Mouse (Mus musculus) liver, embryonic 11.5 days (tissue): ENCODE measurements at regions not wholly inside any gene's neighbourhood (a gene's known extent, or its start where the extent isn't known, plus 50 kb on each side); places are given as distances from the start of the nearest gene placed in this dataset.

ENCODE experiments used
- ATAC-seq: fragments of 200-750 bp; cut with Nextera tagmentation; replicated peaks from 2 replicates; pipeline ENCODE4 v1.8.0; 2017; ENCODE audit warnings: moderate number of reproducible peaks, mild to moderate bottlenecking, moderate TSS enrichment, moderate library complexity; ENCODE audit not compliant: low FRiP score
- DNase-seq: peaks from one replicate; pipeline ENCODE4 v3.0.0-alpha.2; 2017; ENCODE audit warnings: low spot score
- H3K27ac ChIP-seq: fragments of 300-500 bp; sonication (generic); 2 replicates; pipeline ENCODE4 v1.5.1; 2014; ENCODE audit warnings: mild to moderate bottlenecking, low read depth, low read length, control low read depth
- H3K27me3 ChIP-seq: fragments of 300-500 bp; sonication (generic); replicated peaks from 2 replicates; pipeline ENCODE4 v1.6.1; 2014; ENCODE audit warnings: low read length, mixed read lengths; ENCODE audit not compliant: control insufficient read depth, insufficient read depth
- H3K36me3 ChIP-seq: fragments of 300-500 bp; sonication (generic); 2 replicates; pipeline ENCODE4 v1.6.1; 2014; ENCODE audit warnings: mild to moderate bottlenecking, low read length, moderate library complexity, mixed read lengths; ENCODE audit not compliant: control insufficient read depth, insufficient read depth
- H3K4me1 ChIP-seq: fragments of 300-500 bp; sonication (generic); replicated peaks from 2 replicates; pipeline ENCODE4 v1.6.1; 2014; ENCODE audit warnings: low read length, mixed read lengths; ENCODE audit not compliant: control insufficient read depth, insufficient read depth
- H3K4me2 ChIP-seq: fragments of 300-500 bp; sonication (generic); 2 replicates; pipeline ENCODE4 v1.6.1; 2014; ENCODE audit warnings: mild to moderate bottlenecking, control low read depth, moderate library complexity
- H3K4me3 ChIP-seq: fragments of 300-500 bp; sonication (generic); 2 replicates; pipeline ENCODE4 v1.5.1; 2014; ENCODE audit warnings: low read depth, low read length, control low read depth
- H3K9ac ChIP-seq: fragments of 300-500 bp; sonication (generic); 2 replicates; pipeline ENCODE4 v1.6.1; 2014; ENCODE audit warnings: low read depth, low read length, control low read depth
- H3K9me3 ChIP-seq: fragments of 300-500 bp; sonication (generic); 2 replicates; pipeline ENCODE4 v1.6.1; 2016; ENCODE audit warnings: low read length, inconsistent platforms, mixed read lengths; ENCODE audit not compliant: control insufficient read depth
- WGBS: fragments of 180-500 bp; shearing (Covaris S2); extraction: QIAGEN DNeasy Blood & Tissue Kit; methylation state at CpG from one replicate; pipeline ENCODE4 v1.1.7; 2014; 5-methylcytosine and 5-hydroxymethylcytosine counted together

DNA sequence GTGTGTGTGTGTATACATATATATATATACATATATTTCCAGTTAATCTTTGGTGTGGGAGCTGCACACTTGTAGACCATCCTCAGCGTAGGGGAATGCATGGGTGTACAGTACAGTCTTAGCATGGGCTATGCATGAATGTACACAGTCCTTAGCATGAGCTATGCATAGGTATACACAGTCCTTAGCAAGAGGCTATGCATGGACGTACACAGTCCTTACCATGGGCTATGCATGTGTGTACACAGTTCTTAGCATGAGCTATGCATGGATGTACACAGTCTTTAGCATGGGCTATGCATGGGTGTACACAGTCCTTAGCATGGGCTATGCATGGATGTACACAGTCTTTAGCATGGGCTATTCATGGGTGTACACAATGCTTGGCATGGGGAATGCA is 70.5 kb downstream of the Rchy1 start:
- H3K27ac ChIP-seq = no peak overlapping the region
- ATAC-seq (no peak), DNase-seq (no peak)
- H3K4me3 ChIP-seq = no peak overlapping the region
- H3K9me3 ChIP-seq = no peaks in the 10 kb centered on the region
- H3K27me3 ChIP-seq = no peaks in the 10 kb centered on the region
- no peaks in the 10 kb centered on the region for H3K4me1 ChIP-seq
- no peak overlapping the region for H3K4me2 ChIP-seq
- H3K9ac ChIP-seq = no peak overlapping the region
- WGBS = 76% methylated on average over 2 of the region's 2 CpGs
- no peaks in the 10 kb centered on the region for H3K36me3 ChIP-seq

DNA sequence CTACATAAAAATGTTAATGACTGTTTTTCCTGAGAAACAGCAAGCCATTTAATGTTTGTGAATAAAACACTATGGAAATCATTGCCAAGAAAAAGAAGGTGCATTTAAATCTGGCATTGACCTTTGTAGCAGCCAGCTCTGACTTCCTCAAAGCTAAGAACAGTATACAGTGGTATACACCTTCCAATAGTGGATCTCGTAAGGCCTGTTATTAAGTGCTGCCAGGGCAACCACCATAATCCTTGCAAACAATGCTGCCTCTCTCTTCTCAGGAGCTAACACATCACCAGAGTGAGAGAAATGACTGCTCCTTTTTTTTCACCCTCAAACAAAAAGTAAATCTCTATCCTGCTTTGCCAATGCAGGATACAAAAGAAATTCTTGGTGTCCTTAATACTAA is 81.1 kb downstream of the Rchy1 start:
- H3K9me3 ChIP-seq = peaks cover 3% of the 10 kb centered on the region; the same call in 1 of the 2 replicates
- no peak for DNase-seq
- H3K27me3 ChIP-seq = no peaks in the 10 kb centered on the region
- H3K9ac ChIP-seq = no peak overlapping the region
- H3K4me2 ChIP-seq = no peak overlapping the region
- H3K36me3 ChIP-seq = no peaks in the 10 kb centered on the region
- 83% methylated on average over 1 of the region's 1 CpGs for WGBS
- no peaks in the 10 kb centered on the region for H3K4me1 ChIP-seq
- no peak for ATAC-seq
- no peak overlapping the region for H3K4me3 ChIP-seq
- no peak overlapping the region for H3K27ac ChIP-seq

DNA sequence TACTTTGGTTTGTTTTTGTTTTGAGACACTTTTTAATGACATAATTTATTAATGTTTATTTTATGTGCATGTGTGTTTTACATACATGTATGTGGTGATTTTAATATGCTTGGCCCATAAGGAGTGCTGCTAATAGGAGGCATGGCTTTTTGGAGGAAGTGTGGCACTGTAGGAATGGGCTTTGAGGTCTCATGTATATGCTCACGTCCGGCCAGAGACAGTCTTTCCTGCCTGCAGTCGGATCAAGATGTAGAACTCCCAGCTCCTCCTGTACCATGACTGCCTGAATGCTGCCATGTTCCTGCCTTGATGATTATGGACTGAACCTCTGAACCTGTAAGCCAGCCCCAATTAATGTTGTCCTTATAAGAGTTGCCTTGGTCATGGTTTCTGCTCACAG is 82.6 kb downstream of the Rchy1 start:
- Histone ChIP-seq H3K9ac (no peak overlapping the region), H3K36me3 (no peaks in the 10 kb centered on the region), H3K9me3 (peaks cover 3% of the 10 kb centered on the region; the same call in 1 of the 2 replicates), H3K27ac (no peak overlapping the region), H3K4me2 (no peak overlapping the region), H3K27me3 (no peaks in the 10 kb centered on the region), H3K4me1 (no peaks in the 10 kb centered on the region), H3K4me3 (no peak overlapping the region)
- ATAC-seq (no peak), DNase-seq (no peak)
- WGBS = 87% methylated on average over 3 of the region's 3 CpGs

DNA sequence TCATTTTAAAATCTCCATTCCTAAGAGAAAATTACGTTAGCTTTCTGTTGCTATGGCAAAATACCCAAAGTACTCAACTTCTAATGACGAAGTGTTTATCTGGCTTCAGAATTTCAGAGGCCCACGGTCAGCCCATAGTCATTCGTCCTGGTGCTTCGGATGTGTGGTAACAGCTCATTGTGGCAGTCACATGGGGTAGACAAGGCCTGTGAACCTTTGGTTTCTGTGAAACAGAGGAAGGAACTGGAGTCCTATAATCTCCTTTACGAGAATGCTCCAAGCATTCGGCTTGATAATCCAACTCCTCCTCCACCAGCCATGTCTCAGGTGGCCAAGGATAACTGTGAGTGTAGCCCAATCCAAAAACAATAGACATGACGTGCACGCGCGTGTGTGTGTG is 84.2 kb downstream of the Rchy1 start:
- 86% methylated on average over 11 of the region's 11 CpGs for WGBS
- ATAC-seq = no peak

DNA sequence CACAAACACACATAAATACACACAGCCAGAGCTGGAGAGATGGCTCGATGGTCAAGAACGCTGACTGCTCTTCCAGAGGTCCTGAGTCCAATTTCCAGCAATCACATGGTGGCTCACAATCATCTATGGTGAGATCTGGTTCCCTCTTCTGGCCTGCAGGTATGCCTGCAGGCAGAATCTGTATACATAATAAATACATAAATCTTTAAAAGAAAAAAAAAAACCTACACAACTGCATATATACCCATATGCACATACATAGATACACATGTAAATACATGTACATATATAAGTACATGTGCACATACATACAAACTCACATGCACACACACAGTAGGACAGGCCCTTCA is 86.2 kb downstream of the Rchy1 start:
- Histone ChIP-seq H3K27ac (no peak overlapping the region), H3K27me3 (no peaks in the 10 kb centered on the region), H3K4me1 (no peaks in the 10 kb centered on the region), H3K4me3 (no peak overlapping the region), H3K9me3 (no peaks in the 10 kb centered on the region), H3K36me3 (no peaks in the 10 kb centered on the region), H3K4me2 (no peak overlapping the region), H3K9ac (no peak overlapping the region)
- 65% methylated on average over 2 of the region's 2 CpGs for WGBS
- DNase-seq (no peak), ATAC-seq (no peak)

More for the DNA sequence above, 84.2 kb downstream of the Rchy1 start:
- H3K4me1 ChIP-seq = no peaks in the 10 kb centered on the region
- no peak overlapping the region for H3K27ac ChIP-seq
- no peaks in the 10 kb centered on the region for H3K36me3 ChIP-seq
- no peak for DNase-seq
- H3K27me3 ChIP-seq = no peaks in the 10 kb centered on the region
- H3K9ac ChIP-seq = no peak overlapping the region
- no peak overlapping the region for H3K4me3 ChIP-seq
- H3K4me2 ChIP-seq = no peak overlapping the region
- peaks cover 3% of the 10 kb centered on the region; the same call in 1 of the 2 replicates for H3K9me3 ChIP-seq

DNA sequence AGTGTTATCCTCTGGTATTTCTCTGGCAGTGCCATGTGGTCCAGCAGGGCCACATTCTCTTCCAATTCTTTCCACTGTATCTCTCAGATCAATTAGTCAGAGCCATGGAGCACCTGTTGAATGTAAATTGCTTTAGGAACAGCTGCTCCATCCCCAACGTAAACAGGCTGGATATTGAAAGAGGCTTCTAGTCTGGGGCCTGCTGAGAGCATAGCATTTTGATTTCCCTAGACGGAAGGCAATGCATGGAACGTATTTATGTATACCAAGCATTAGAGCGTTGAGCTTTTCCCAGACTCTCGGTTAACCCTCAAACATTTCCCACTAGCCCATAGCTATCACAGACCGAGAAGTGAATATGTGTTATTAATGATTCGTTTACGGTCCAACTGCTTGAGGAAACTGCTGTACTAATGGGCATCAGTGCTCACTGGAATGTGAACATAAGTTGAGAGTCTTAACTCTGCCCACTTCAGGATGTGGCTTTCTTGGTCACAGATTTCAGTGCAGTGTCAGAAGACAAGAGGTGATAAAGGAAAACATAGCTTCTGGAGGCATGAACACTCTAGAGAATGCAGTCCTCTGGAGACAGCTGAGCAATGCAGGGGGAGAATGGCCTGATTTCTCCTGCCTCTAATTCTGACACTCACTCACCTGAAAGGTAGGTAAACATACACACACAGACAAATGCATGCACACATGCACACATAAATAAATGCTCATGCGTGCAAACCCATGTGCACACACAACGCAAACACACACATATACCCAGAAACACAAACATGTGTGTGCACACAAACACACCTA is 86.8 kb downstream of the Rchy1 start:
- 74% methylated on average over 10 of the region's 10 CpGs for WGBS
- ATAC-seq = no peak

DNA sequence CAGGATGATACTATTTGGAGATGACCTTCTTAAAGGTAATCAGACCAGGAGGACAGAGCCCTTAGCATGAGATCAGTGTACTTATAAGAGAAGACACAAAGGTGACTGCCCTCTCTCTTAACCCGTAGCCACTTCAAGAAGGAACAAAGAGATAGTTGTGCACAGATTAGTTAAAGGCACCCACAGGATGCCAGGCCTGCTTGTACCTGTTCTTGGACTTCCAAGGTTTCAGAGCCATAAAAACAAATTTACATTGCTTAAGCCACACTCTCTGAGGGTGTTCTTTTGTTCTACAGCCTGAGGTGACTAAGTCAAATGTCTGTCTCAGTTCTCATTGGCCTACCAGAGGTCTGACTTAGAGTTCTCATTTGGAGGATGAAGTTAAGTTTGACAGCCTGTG is 90.1 kb downstream of the Rchy1 start:
- DNase-seq (no peak), ATAC-seq (no peak)
- no peak overlapping the region for H3K9ac ChIP-seq
- no peaks in the 10 kb centered on the region for H3K4me1 ChIP-seq
- H3K36me3 ChIP-seq = no peaks in the 10 kb centered on the region
- no peak overlapping the region for H3K4me2 ChIP-seq
- no peak overlapping the region for H3K4me3 ChIP-seq
- no peak overlapping the region for H3K27ac ChIP-seq
- WGBS = 76% methylated on average over 1 of the region's 1 CpGs
- no peaks in the 10 kb centered on the region for H3K9me3 ChIP-seq
- no peaks in the 10 kb centered on the region for H3K27me3 ChIP-seq

More for the DNA sequence above, 86.8 kb downstream of the Rchy1 start:
- no peaks in the 10 kb centered on the region for H3K36me3 ChIP-seq
- DNase-seq = no peak
- H3K4me2 ChIP-seq = no peak overlapping the region
- H3K9me3 ChIP-seq = no peaks in the 10 kb centered on the region
- no peak overlapping the region for H3K9ac ChIP-seq
- H3K4me3 ChIP-seq = no peak overlapping the region
- no peaks in the 10 kb centered on the region for H3K4me1 ChIP-seq
- no peak overlapping the region for H3K27ac ChIP-seq
- no peaks in the 10 kb centered on the region for H3K27me3 ChIP-seq

DNA sequence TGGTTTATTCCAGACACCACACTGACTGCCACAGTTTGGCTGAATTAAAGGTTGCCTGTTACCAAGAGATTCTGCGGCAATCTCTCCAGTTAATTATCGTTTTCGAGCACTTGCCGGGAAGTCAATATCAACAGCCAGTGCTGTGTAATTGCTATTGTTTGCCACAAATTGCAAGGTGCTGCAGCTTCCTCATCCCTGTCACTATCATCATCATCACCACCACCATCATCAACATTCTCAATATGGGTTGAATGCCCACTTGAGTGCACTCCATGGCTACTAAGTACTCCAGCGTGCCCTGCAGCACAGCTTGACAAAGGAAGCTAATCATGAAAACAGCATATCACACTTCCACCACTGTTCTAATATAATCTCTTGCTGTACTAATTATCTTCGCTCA is 93.1 kb downstream of the Rchy1 start:
- Histone ChIP-seq H3K27me3 (no peaks in the 10 kb centered on the region), H3K36me3 (no peaks in the 10 kb centered on the region), H3K4me2 (no peak overlapping the region), H3K9ac (no peak overlapping the region), H3K27ac (no peak overlapping the region), H3K4me1 (peaks cover 7% of the 10 kb centered on the region), H3K9me3 (no peaks in the 10 kb centered on the region), H3K4me3 (no peak overlapping the region)
- WGBS = 89% methylated on average over 6 of the region's 6 CpGs
- ATAC-seq (no peak), DNase-seq (no peak)

DNA sequence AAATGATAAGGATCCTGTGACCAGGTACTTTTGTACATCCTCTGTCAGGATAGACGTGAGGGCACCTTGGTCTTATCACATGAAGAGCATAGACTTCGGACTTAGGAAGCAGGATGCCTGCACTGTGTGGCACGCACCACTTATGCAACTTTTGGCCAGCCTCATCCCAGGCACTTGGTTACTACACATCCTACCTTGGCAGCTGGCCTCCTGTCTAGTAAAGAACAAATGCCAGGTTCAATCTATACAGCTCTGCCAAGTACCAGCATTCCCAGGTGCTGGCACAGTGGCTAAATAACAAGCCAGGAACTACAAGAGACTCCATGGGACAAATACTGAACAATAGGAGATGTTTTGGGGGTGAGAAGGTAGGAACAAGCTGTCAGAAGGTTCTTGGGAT is 96.7 kb downstream of the Rchy1 start:
- H3K4me3 ChIP-seq = no peak overlapping the region
- ATAC-seq = no peak
- no peak overlapping the region for H3K9ac ChIP-seq
- H3K4me2 ChIP-seq = no peak overlapping the region
- H3K27ac ChIP-seq = no peak overlapping the region
- peaks cover 7% of the 10 kb centered on the region for H3K4me1 ChIP-seq
- H3K36me3 ChIP-seq = no peaks in the 10 kb centered on the region
- WGBS = 70% methylated on average over 3 of the region's 3 CpGs
- H3K27me3 ChIP-seq = no peaks in the 10 kb centered on the region
- H3K9me3 ChIP-seq = no peaks in the 10 kb centered on the region
- no peak for DNase-seq
